Mouse (Mus musculus) testis, adult 2 months (tissue): ENCODE results near the gene Dcaf1.

Experiments used
- CTCF ChIP-seq: fragments of 200-500 bp; IDR thresholded peaks from 2 replicates; pipeline ENCODE4 v1.5.1; 2012; ENCODE audit warnings: low read depth, mild to moderate bottlenecking, inconsistent platforms, low read length, moderate library complexity; ENCODE audit not compliant: control insufficient read depth, insufficient read depth, insufficient replicate concordance
- POLR2A ChIP-seq: fragments of 200-500 bp; IDR thresholded peaks from 2 replicates; pipeline ENCODE4 v1.6.1; 2012; ENCODE audit warnings: low read depth, mild to moderate bottlenecking, inconsistent platforms, low read length, moderate library complexity; ENCODE audit not compliant: control insufficient read depth

- TF ChIP-seq CTCF = peak; percentile 59; the same call in 1 of the 2 replicates
- peak; percentile 57; the same call in 1 of the 2 replicates for TF ChIP-seq POLR2A
Measured at GRCm38 (mm10) chr9:106886828-106887702, 65.4 kb downstream of the Dcaf1 start, which contains the start of gene Rbm15b.
